Mouse (Mus musculus) cerebellum, adult 8-10 months (tissue): ENCODE measurements around the gene Olfr1094.

ENCODE experiments used
- DNase-seq: peaks from one replicate; pipeline ENCODE4 v3.0.0; 2022

Gene Olfr1094

GRCm38 (mm10) chr2:86824363-86824762 is at the start of gene Olfr1094:
Olfr1094 (plus strand) TSS chr2:86824663.
- no peak for DNase-seq

- DNase-seq: no peak
Observed at GRCm38 (mm10) chr2:86782179-86782578, 42.3 kb upstream of the Olfr1094 start, which contains the start of gene Olfr1093. Olfr1093 (plus strand) TSS chr2:86782479.

GRCm38 (mm10) chr2:86809918-86810317 is 14.5 kb upstream of the Olfr1094 start, which contains the start of gene Olfr141:
Olfr141 (minus strand) TSS chr2:86810018.
- no peak for DNase-seq

GRCm38 (mm10) chr2:86851596-86851995 is 27.1 kb downstream of the Olfr1094 start, which contains the start of gene Olfr1095:
Olfr1095 (minus strand) TSS chr2:86851696.
- no peak for DNase-seq

GRCm38 (mm10) chr2:86874702-86875101 is 50.2 kb downstream of the Olfr1094 start, which contains the start of gene Gm13723:
Gm13723 (minus strand) TSS chr2:86874802.
- DNase-seq: no peak
